Mouse (Mus musculus): ENCODE results near the gene Best2. TPM values are rescaled to one million over a fixed set of nuclear protein-coding genes. Genes with fewer than 3 reads are reported as not detected.

Gene Best2
- total RNA-seq, 2 experiments from 2014 or later = not detected

GRCm38 (mm10) chr8:84985684-84986378 is 28.5 kb downstream of the Best2 start:
- peak; percentile 85 for DNase-seq
- intact Hi-C loops (cut with DNase I; ENCODE audit: low total_unique reads) = no loop called here

- no peak for DNase-seq
- intact Hi-C loops (cut with DNase I; ENCODE audit: low total_unique reads) = no loop called here
Observed at GRCm38 (mm10) chr8:84985049-84985683, 29.2 kb downstream of the Best2 start.

- intact Hi-C loops (cut with DNase I; ENCODE audit: low total_unique reads) = no loop called here
- no peak for DNase-seq
Observed at GRCm38 (mm10) chr8:84984294-84985048, 29.9 kb downstream of the Best2 start.

GRCm38 (mm10) chr8:84982499-84983011 is 31.8 kb downstream of the Best2 start:
- intact Hi-C loops (cut with DNase I; ENCODE audit: low total_unique reads) = no loop called here
- no peak for DNase-seq

GRCm38 (mm10) chr8:84981644-84982498 is 32.5 kb downstream of the Best2 start:
- no peak for DNase-seq
- intact Hi-C loops (cut with DNase I; ENCODE audit: low total_unique reads) = no loop called here

GRCm38 (mm10) chr8:84980622-84981358 is 33.5 kb downstream of the Best2 start:
- DNase-seq = peak; percentile 70
- intact Hi-C loops (cut with DNase I; ENCODE audit: low total_unique reads) = no loop called here

GRCm38 (mm10) chr8:84979599-84980421 is 34.5 kb downstream of the Best2 start:
- DNase-seq = peak; percentile 91
- intact Hi-C loops (cut with DNase I; ENCODE audit: low total_unique reads) = no loop called here

GRCm38 (mm10) chr8:84978248-84978940 is 35.9 kb downstream of the Best2 start, which contains the start of gene Junb:
TSS of gene Junb (minus strand) at chr8:84978718.
- DNase-seq = peak; percentile 94
- intact Hi-C loops (cut with DNase I; ENCODE audit: low total_unique reads) = no loop called here

- DNase-seq = peak; percentile 66
- intact Hi-C loops (cut with DNase I; ENCODE audit: low total_unique reads) = no loop called here
Observed at GRCm38 (mm10) chr8:84977435-84978247, 36.7 kb downstream of the Best2 start.

- DNase-seq = no peak
- intact Hi-C loops (cut with DNase I; ENCODE audit: low total_unique reads) = no loop called here
Observed at GRCm38 (mm10) chr8:84976763-84977434, 37.4 kb downstream of the Best2 start.

GRCm38 (mm10) chr8:84976031-84976762 is 38.1 kb downstream of the Best2 start:
- DNase-seq = peak; percentile 95

GRCm38 (mm10) chr8:84975434-84975833 is 38.9 kb downstream of the Best2 start:
- peak; percentile 49 for DNase-seq
- intact Hi-C loops (cut with DNase I; ENCODE audit: low total_unique reads) = no loop called here

More at GRCm38 (mm10) chr8:84976031-84976762, 38.1 kb downstream of the Best2 start:
- intact Hi-C loops (cut with DNase I; ENCODE audit: low total_unique reads) = no loop called here

GRCm38 (mm10) chr8:84974543-84975142 is 39.7 kb downstream of the Best2 start:
- no peak for DNase-seq
- intact Hi-C loops (cut with DNase I; ENCODE audit: low total_unique reads) = no loop called here

GRCm38 (mm10) chr8:84973803-84974542 is 40.4 kb downstream of the Best2 start:
- intact Hi-C loops (cut with DNase I; ENCODE audit: low total_unique reads) = no loop called here
- no peak for DNase-seq
